Mouse (Mus musculus) hindbrain, embryonic 12.5 days (tissue): ENCODE results near the gene Ildr2. TPM values are rescaled to one million over a fixed set of nuclear protein-coding genes. Genes with fewer than 3 reads are reported as not detected.
A peak's percentile ranks its signal among the peaks of the same experiment; 100 is the strongest.

Source experiments
- ATAC-seq: fragments of 200-750 bp; cut with Nextera tagmentation; 2 replicates; pipeline ENCODE4 v1.8.0; 2017; ENCODE audit warnings: moderate TSS enrichment; ENCODE audit not compliant: low FRiP score
- H3K27ac ChIP-seq: fragments of 300-500 bp; sonication (generic); 2 replicates; pipeline ENCODE4 v1.5.1; 2016; ENCODE audit warnings: mild to moderate bottlenecking
- H3K27me3 ChIP-seq: fragments of 300-500 bp; sonication (generic); 2 replicates; pipeline ENCODE4 v1.6.1; 2016; ENCODE audit warnings: mild to moderate bottlenecking
- H3K36me3 ChIP-seq: fragments of 300-500 bp; sonication (generic); 2 replicates; pipeline ENCODE4 v1.6.1; 2016; ENCODE audit warnings: mild to moderate bottlenecking
- H3K4me1 ChIP-seq: fragments of 300-500 bp; sonication (generic); 2 replicates; pipeline ENCODE4 v1.6.1; 2016
- H3K4me2 ChIP-seq: fragments of 300-500 bp; sonication (generic); replicated peaks from 2 replicates; pipeline ENCODE4 v1.6.1; 2016; ENCODE audit warnings: mild to moderate bottlenecking
- H3K4me3 ChIP-seq: fragments of 300-500 bp; sonication (generic); 2 replicates; pipeline ENCODE4 v1.5.1; 2016; ENCODE audit warnings: mild to moderate bottlenecking
- H3K9ac ChIP-seq: fragments of 300-500 bp; sonication (generic); 2 replicates; pipeline ENCODE4 v1.6.1; 2016; ENCODE audit warnings: mild to moderate bottlenecking, moderate library complexity
- H3K9me3 ChIP-seq: fragments of 300-500 bp; sonication (generic); replicated peaks from 2 replicates; pipeline ENCODE4 v1.6.1; 2016; ENCODE audit warnings: mild to moderate bottlenecking
- WGBS: fragments of 180-500 bp; shearing (Covaris S2); methylation state at CpG from one replicate; pipeline ENCODE4 v1.1.7; 2016; 5-methylcytosine and 5-hydroxymethylcytosine counted together
- polyA plus RNA-seq: library from polyadenylated mRNA; unstranded; fragments of >200 nt; fragmentation: Nextera tagmentation; extraction: Ambion mirVana; gene quantifications from 2 replicates; pipeline ENCODE4 v1.2.1, GENCODE M21; 2016

The Ildr2 gene
- polyA plus RNA-seq, 1 experiment from 2014 or later: 6.5 TPM

- Histone ChIP-seq H3K4me2 (no peak overlapping the region), H3K9ac (no peak overlapping the region), H3K27ac (no peak overlapping the region), H3K36me3 (no peaks in the 10 kb centered on the region), H3K27me3 (no peaks in the 10 kb centered on the region), H3K4me3 (no peak overlapping the region), H3K9me3 (no peaks in the 10 kb centered on the region), H3K4me1 (peaks cover 11% of the 10 kb centered on the region)
- WGBS: 94% methylated on average over 6 of the region's 6 CpGs
- ATAC-seq: no peak
These were observed 36.6 kb downstream of the Ildr2 start for GRCm38 (mm10) chr1:166290562-166290961.

DNA sequence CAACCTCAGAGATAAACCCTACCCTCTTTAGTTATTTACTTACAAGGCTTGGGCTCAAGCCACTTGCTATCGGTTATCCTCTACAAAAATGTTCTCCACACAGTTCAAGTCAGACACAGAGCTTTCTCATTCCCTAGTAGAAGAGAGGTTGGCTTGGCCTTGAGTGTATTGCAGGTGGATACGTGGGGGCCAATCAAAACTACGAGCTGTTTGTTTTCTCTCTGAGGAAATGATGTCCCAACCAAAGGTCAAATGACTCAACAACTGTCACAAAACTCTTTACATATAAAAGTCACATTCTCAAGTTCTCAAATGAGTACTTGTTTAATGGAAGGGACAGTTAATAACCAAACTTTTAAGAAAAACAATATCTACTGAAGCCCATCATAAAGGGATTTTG, 39.1 kb downstream of the Ildr2 start:
- WGBS: 91% methylated on average over 3 of the region's 3 CpGs
- no peaks in the 10 kb centered on the region for H3K27me3 ChIP-seq
- H3K4me3 ChIP-seq: no peak overlapping the region
- no peak overlapping the region for H3K9ac ChIP-seq
- no peak overlapping the region for H3K4me2 ChIP-seq
- H3K9me3 ChIP-seq: no peaks in the 10 kb centered on the region
- no peak for ATAC-seq
- H3K4me1 ChIP-seq: peaks cover 4% of the 10 kb centered on the region; the same call in 1 of the 2 replicates
- no peaks in the 10 kb centered on the region for H3K36me3 ChIP-seq
- no peak overlapping the region for H3K27ac ChIP-seq

GRCm38 (mm10) chr1:166295548-166295947, 41.6 kb downstream of the Ildr2 start:
- 0 out of 2 replicates have a peak, but pooled peaks have one; percentile 43 for ATAC-seq
- WGBS: 72% methylated on average over 7 of the region's 7 CpGs
- Histone ChIP-seq H3K27me3 (no peaks in the 10 kb centered on the region), H3K36me3 (no peaks in the 10 kb centered on the region), H3K9ac (no peak overlapping the region), H3K9me3 (no peaks in the 10 kb centered on the region), H3K4me3 (no peak overlapping the region), H3K4me2 (no peak overlapping the region), H3K4me1 (peaks cover 5% of the 10 kb centered on the region; the same call in 1 of the 2 replicates), H3K27ac (no peak overlapping the region)

- no peak overlapping the region for H3K27ac ChIP-seq
These were observed 42.4 kb downstream of the Ildr2 start for GRCm38 (mm10) chr1:166296371-166296770.

DNA sequence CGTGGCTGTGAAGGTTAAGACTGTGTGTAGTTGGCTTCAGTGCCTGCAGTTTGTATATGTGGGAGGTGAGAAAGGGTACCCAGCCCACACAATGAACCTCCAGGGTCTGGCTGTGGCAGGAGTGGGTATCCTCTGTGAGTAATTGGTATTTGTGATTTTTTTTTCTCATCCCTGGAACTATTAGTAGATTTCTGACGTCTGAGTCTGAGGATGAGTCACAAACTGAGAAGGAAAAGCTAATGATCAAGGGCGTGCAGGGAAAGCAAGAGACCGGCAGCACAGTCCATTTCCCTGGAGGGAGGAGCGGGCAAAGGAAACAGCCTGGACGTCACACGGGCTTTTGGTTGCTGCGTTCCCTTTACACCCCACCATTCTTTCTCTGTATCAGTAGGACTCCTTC, 43.0 kb downstream of the Ildr2 start:
- Histone ChIP-seq H3K9me3 (no peaks in the 10 kb centered on the region), H3K27ac (no peak overlapping the region), H3K27me3 (no peaks in the 10 kb centered on the region), H3K4me3 (no peak overlapping the region), H3K4me1 (peaks cover 5% of the 10 kb centered on the region; the same call in 1 of the 2 replicates), H3K4me2 (no peak overlapping the region), H3K9ac (no peak overlapping the region), H3K36me3 (no peaks in the 10 kb centered on the region)
- 82% methylated on average over 8 of the region's 8 CpGs for WGBS
- no peak for ATAC-seq

More at GRCm38 (mm10) chr1:166296371-166296770, 42.4 kb downstream of the Ildr2 start:
- Histone ChIP-seq H3K9ac (no peak overlapping the region), H3K4me2 (no peak overlapping the region), H3K27me3 (no peaks in the 10 kb centered on the region), H3K36me3 (no peaks in the 10 kb centered on the region), H3K4me3 (no peak overlapping the region), H3K4me1 (peaks cover 5% of the 10 kb centered on the region; the same call in 1 of the 2 replicates), H3K9me3 (no peaks in the 10 kb centered on the region)
- 94% methylated on average over 9 of the region's 9 CpGs for WGBS
- no peak for ATAC-seq

GRCm38 (mm10) chr1:166297499-166298111, 43.7 kb downstream of the Ildr2 start:
- H3K36me3 ChIP-seq: no peaks in the 10 kb centered on the region
- H3K9ac ChIP-seq: no peak overlapping the region
- WGBS: 74% methylated on average over 15 of the region's 15 CpGs
- no peak for ATAC-seq
- no peak overlapping the region for H3K27ac ChIP-seq
- no peaks in the 10 kb centered on the region for H3K9me3 ChIP-seq
- H3K4me1 ChIP-seq: peaks cover 5% of the 10 kb centered on the region; the same call in 1 of the 2 replicates
- H3K4me3 ChIP-seq: no peak overlapping the region
- H3K27me3 ChIP-seq: no peaks in the 10 kb centered on the region
- H3K4me2 ChIP-seq: no peak overlapping the region

- no peaks in the 10 kb centered on the region for H3K36me3 ChIP-seq
These were observed 44.9 kb downstream of the Ildr2 start for GRCm38 (mm10) chr1:166298884-166299283.

GRCm38 (mm10) chr1:166299821-166300220, 45.9 kb downstream of the Ildr2 start:
- no peak overlapping the region for H3K4me2 ChIP-seq
- WGBS: 89% methylated on average over 8 of the region's 8 CpGs
- no peak overlapping the region for H3K4me3 ChIP-seq
- H3K9ac ChIP-seq: no peak overlapping the region
- H3K4me1 ChIP-seq: peaks cover 5% of the 10 kb centered on the region; the same call in 1 of the 2 replicates
- no peaks in the 10 kb centered on the region for H3K27me3 ChIP-seq
- no peak overlapping the region for H3K27ac ChIP-seq
- H3K9me3 ChIP-seq: no peaks in the 10 kb centered on the region
- ATAC-seq: no peak
- H3K36me3 ChIP-seq: no peaks in the 10 kb centered on the region

More at GRCm38 (mm10) chr1:166298884-166299283, 44.9 kb downstream of the Ildr2 start:
- Histone ChIP-seq H3K4me1 (peaks cover 5% of the 10 kb centered on the region; the same call in 1 of the 2 replicates), H3K27me3 (no peaks in the 10 kb centered on the region), H3K4me2 (no peak overlapping the region), H3K4me3 (no peak overlapping the region), H3K27ac (no peak overlapping the region), H3K9ac (no peak overlapping the region), H3K9me3 (no peaks in the 10 kb centered on the region)
- ATAC-seq: no peak
- WGBS: 85% methylated on average over 2 of the region's 2 CpGs

DNA sequence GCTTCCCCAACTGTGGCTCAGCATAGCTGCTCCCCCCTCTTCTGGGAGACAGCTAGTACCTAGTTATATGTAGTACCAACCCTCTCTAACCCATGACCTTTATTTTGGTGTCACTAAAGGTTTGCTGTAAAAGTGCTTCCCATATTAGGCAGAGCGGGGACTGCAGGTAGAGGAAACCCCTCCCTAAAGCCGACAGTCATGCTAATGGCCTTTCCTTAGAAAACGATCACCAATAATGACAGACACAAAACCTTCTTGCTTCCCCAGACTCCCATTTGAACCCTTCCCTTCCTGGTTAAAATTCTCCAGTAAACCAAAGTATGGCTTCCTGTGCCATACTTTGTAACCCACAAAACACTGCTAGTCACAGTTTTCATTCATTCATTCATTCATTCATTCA, 46.6 kb downstream of the Ildr2 start:
- Histone ChIP-seq H3K27me3 (no peaks in the 10 kb centered on the region), H3K9me3 (no peaks in the 10 kb centered on the region), H3K4me1 (peaks cover 5% of the 10 kb centered on the region; the same call in 1 of the 2 replicates), H3K4me3 (no peak overlapping the region), H3K27ac (no peak overlapping the region), H3K4me2 (no peak overlapping the region), H3K9ac (no peak overlapping the region), H3K36me3 (no peaks in the 10 kb centered on the region)
- no peak for ATAC-seq
- WGBS: 73% methylated on average over 3 of the region's 3 CpGs

- no peak for ATAC-seq
- H3K4me2 ChIP-seq: no peak overlapping the region
- no peak overlapping the region for H3K4me3 ChIP-seq
- no peak overlapping the region for H3K27ac ChIP-seq
- no peaks in the 10 kb centered on the region for H3K36me3 ChIP-seq
- H3K4me1 ChIP-seq: peaks cover 8% of the 10 kb centered on the region
- H3K27me3 ChIP-seq: peaks cover 16% of the 10 kb centered on the region
- H3K9ac ChIP-seq: no peak overlapping the region
- H3K9me3 ChIP-seq: no peaks in the 10 kb centered on the region
- 75% methylated on average over 8 of the region's 8 CpGs for WGBS
These were observed 50.7 kb downstream of the Ildr2 start for GRCm38 (mm10) chr1:166304352-166305240.

- WGBS: 18% methylated on average over 5 of the region's 5 CpGs
- H3K9me3 ChIP-seq: no peaks in the 10 kb centered on the region
- no peaks in the 10 kb centered on the region for H3K36me3 ChIP-seq
- H3K4me1 ChIP-seq: peaks cover 9% of the 10 kb centered on the region
- H3K4me2 ChIP-seq: peak overlapping the region; percentile 95
- no peak for ATAC-seq
- peak overlapping the region; percentile 57 for H3K4me3 ChIP-seq
- peaks cover 18% of the 10 kb centered on the region for H3K27me3 ChIP-seq
- H3K27ac ChIP-seq: no peak overlapping the region
- H3K9ac ChIP-seq: peak overlapping the region; percentile 73
These were observed 54.5 kb downstream of the Ildr2 start for GRCm38 (mm10) chr1:166308471-166308850.

- peak; percentile 84 for ATAC-seq
- Histone ChIP-seq H3K27me3 (peaks cover 18% of the 10 kb centered on the region), H3K4me1 (peaks cover 9% of the 10 kb centered on the region), H3K9me3 (no peaks in the 10 kb centered on the region), H3K27ac (peak overlapping the region; percentile 31; the same call in 1 of the 2 replicates), H3K4me3 (peak overlapping the region; percentile 57), H3K4me2 (peak overlapping the region; percentile 95), H3K36me3 (no peaks in the 10 kb centered on the region), H3K9ac (peak overlapping the region; percentile 73)
- 2% methylated on average over 94 of the region's 94 CpGs for whole genome bisulfite sequencing
These were observed 55.1 kb downstream of the Ildr2 start for GRCm38 (mm10) chr1:166308851-166309715.
